Mouse (Mus musculus) adrenal gland (tissue): ENCODE data around the gene Lrrc74a.

Experiments used
- intact Hi-C: fragments of 180-260 bp; cut with DNase I; formaldehyde crosslinking; loops from one replicate; pipeline ENCODE4 v1.15.1; 2025
- long read RNA-seq, 2 experiments: library from polyadenylated mRNA; unstranded; transcript quantifications; one replicate each; pipeline ENCODE4 v2.0.0; 2020; ENCODE audit warnings: borderline replicate concordance in 1 of 2; ENCODE audit not compliant: insufficient replicate concordance in 1 of 2

Gene Lrrc74a
- long read RNA-seq, experiment 1 = 0 reads
- long read RNA-seq, experiment 2 = 0 reads

GRCm38 (mm10) chr12:86734319-86734810 lies at the start of gene Lrrc74a:
Lrrc74a (plus strand) TSS chr12:86734369.
- intact Hi-C loops = no loop called here

- intact Hi-C loops = no loop called here
These were observed 48.9 kb upstream of the Lrrc74a start for GRCm38 (mm10) chr12:86685275-86685674.

- intact Hi-C loops = no loop called here
These were observed 47.4 kb upstream of the Lrrc74a start for GRCm38 (mm10) chr12:86686551-86687330.

GRCm38 (mm10) chr12:86687445-86687955 lies 46.7 kb upstream of the Lrrc74a start:
- intact Hi-C loops = no loop called here

- intact Hi-C loops = no loop called here
These were observed 46.1 kb upstream of the Lrrc74a start for GRCm38 (mm10) chr12:86687971-86688573.

- intact Hi-C loops = no loop called here
These were observed 45.3 kb upstream of the Lrrc74a start for GRCm38 (mm10) chr12:86688917-86689316.

GRCm38 (mm10) chr12:86690700-86691485 lies 43.3 kb upstream of the Lrrc74a start:
- intact Hi-C loops = no loop called here

DNA sequence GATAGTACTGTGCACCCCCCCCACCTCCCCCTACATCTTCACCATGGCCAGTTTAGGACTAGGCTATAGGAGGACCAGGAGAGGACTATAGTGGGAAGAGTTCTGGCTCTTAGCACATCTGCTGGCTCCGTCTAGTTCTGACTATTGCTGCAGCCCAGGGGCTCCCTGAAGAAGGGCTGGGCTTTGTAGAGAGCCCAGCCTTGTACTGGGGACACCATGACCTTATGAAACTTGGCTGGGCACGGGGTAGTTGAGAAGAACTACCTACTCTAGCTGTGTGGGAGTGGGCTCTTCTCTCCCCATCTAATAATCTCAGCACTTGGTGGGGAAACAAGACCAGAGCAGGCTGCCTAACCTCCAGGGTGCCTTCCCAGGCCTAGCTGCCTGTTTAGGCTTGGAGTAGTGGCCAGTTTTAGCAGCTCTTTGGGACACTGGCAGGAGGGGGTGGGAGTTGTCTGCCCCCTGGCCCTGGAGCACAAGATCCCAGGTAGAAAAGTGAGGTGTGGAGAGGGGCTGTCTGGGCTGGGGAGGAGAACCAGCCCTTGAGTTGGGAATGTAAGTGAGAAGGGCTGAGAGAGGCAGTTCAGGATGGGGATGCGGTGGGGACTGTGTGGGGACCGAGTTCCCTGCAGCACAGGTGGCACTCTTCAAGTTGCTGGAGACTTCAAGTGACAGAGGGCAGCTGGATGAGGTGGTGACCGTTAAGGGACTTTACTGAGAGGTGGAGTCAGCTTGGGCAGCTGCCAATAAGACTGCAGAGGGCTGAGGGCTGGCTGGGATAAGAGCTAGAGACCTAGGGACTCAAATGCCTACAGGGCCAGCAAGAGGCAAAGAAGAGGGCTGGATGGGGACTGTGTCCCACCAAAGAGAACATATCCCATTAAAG lies 41.5 kb upstream of the Lrrc74a start:
- intact Hi-C loops = no loop called here

DNA sequence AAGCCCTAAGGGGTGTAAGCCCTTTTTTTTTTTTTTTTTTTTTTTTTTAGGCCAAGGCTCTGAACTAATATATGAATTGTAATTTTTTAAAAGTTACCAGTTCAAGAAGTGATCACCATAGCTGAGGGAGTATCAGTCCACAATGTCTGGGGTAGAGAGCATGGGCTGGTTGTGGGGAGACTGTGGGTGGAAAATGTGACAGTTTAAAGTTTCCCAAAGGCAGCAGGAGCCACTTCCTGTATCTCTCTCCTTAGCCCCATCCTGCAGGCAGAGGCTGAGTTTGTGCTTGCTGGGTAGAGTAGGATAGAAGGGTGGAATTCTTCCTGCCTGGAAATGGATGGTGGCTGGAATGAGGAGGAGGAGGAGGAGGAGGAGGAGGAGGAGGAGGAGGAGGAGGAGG lies 40.8 kb upstream of the Lrrc74a start:
- intact Hi-C loops = no loop called here

GRCm38 (mm10) chr12:86694441-86694840 lies 39.7 kb upstream of the Lrrc74a start:
- intact Hi-C loops = no loop called here

DNA sequence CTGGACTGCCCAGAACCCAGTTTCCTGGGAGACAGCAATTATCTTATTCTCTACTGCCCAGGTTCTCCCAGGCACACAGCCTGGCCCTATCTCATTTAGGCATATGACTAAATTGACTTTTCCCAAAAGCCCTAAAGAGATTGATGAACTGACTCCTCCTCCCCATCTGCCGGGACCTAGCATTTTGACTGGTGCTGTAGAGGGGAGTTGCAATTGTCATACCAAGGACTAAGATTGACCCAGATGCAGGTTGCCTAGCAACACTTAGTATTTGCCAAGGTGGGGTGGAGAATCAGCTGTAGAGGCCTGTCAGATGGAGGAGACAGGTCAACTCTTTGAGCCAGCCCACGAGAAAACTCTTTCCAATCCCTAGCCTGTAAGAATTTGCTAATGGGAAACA lies 36.2 kb upstream of the Lrrc74a start:
- intact Hi-C loops = no loop called here

DNA sequence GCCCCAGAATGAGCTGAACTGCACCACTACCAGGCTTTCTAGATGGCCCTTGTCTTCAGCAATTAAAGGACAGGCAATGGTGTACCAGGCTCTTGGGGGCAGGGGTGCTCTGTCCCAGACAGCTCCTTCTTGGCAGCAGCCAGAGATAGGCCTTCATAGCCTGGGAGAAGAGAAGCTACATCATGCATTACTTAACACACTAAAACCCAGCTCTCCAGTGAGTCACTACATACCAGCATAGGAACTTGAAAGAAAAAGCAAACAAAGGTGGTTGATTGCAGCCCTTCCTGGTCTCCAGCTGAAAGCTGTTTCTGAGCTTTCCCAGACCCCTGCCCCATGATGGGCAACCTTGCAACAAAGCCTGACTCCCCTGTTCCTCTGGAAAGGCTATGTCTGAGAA lies 35.6 kb upstream of the Lrrc74a start:
- intact Hi-C loops = no loop called here

DNA sequence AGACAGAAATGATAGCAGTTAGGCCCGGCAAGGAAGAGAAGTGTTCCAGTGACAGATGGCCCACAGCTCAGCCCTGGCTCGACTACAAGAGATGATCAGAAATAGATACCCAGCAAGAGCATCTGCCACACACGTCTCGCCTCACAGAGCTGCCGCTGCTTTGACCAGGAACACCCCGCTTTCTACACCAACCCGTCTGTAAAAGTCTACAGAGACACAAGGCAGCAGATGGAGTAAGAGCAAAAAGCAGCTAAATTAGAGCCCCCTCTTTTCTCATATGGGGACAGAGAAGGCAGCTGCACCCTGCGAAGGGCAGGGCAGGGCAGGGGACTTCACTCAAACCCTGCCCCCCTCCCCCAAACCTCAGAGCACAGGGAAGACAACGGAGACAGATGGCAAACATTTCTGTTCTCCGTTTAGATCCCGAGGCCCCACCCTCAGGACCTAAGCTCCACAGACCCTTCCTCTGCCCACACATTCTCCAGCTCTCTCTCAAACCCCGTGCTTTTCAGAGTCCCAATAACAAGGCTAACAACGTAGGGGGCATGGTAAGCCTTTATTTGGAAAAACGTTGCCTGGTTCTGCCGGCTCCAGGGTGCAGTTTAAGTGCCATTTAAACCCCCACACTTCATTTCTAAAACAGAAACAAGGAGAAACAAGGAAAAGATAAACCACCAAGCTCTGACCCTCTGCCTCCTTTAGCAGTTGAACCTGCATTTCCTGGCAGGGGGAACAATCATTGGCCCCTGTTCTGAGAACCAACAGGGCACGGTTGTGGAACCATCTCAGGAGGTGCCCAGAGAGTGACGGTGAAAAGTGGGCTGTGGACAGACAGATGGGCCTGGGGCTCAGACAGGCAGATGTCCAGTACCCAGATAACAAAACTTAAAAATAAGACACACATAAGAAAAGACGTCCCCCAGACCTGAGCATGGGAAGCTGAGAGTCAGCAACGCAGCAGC lies 33.9 kb upstream of the Lrrc74a start:
- intact Hi-C loops = no loop called here

- intact Hi-C loops = no loop called here
These were observed 33.2 kb upstream of the Lrrc74a start for GRCm38 (mm10) chr12:86700927-86701310.

GRCm38 (mm10) chr12:86701491-86701890 lies 32.7 kb upstream of the Lrrc74a start:
- intact Hi-C loops = no loop called here

DNA sequence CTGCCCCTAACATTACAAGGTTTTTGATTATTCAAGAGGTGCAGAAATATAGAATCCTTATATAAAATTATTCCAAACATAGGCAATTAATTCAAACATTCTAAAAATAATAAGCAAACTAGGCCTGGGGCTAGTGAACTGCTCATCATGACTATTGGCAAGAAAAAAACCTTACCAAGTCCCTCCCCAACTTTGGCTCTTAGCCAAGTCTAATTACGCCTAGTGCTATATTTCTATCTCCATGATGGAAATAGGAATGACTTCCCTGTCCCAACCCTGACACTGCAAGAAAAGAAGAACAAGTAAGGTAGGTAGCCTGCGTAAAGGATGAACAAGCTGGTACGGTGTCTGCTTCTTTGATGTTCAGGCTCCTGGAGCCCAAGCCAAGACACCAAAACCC lies 31.5 kb upstream of the Lrrc74a start:
- intact Hi-C loops = no loop called here

GRCm38 (mm10) chr12:86705843-86706242 lies 28.3 kb upstream of the Lrrc74a start:
- intact Hi-C loops = no loop called here

GRCm38 (mm10) chr12:86714026-86714425 lies 20.1 kb upstream of the Lrrc74a start:
- intact Hi-C loops = no loop called here

DNA sequence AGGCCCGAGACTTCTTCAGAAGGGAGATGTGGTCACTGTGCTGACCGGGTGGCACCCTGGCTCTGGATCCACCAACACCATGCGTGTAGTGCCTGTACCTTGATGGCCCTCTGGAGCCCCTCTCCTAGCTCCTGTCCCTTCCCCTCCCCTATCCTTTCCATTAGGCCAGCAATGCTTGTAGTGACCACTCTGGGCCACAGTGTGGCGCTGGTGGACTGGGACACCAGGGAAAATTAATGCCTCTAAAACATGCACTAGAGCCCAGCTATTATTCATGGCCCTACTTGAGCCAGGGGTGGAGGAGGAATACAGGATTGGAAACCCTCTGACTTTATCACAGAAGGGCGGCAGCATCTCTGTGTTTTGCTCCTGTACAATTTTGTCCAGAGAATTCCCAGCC lies 18.8 kb upstream of the Lrrc74a start:
- intact Hi-C loops = no loop called here

GRCm38 (mm10) chr12:86716962-86717361 lies 17.2 kb upstream of the Lrrc74a start:
- intact Hi-C loops = no loop called here
